Mouse (Mus musculus) ES-Bruce4 (cell line): ENCODE results near the gene Ntrk1. TPM values are rescaled to one million over a fixed set of nuclear protein-coding genes. Genes with fewer than 3 reads are reported as not detected.
A peak's percentile ranks its signal among the peaks of the same experiment; 100 is the strongest.

Experiments used
- H3K27ac ChIP-seq: 2 replicates; pipeline ENCODE4 v1.5.1; 2012; ENCODE audit warnings: low read length, inconsistent platforms; ENCODE audit not compliant: insufficient read depth
- H3K27me3 ChIP-seq: 2 replicates; pipeline ENCODE4 v1.6.1; 2012; ENCODE audit warnings: mild to moderate bottlenecking, low read length, inconsistent platforms; ENCODE audit not compliant: control insufficient read depth, poor library complexity, insufficient read depth, severe bottlenecking
- H3K36me3 ChIP-seq: 2 replicates; pipeline ENCODE4 v1.6.1; 2012; ENCODE audit warnings: inconsistent platforms, mild to moderate bottlenecking, low read length, moderate library complexity; ENCODE audit not compliant: control insufficient read depth, poor library complexity, insufficient read depth, severe bottlenecking
- H3K4me1 ChIP-seq: one replicate; pipeline ENCODE4 v1.8.1; 2011; ENCODE audit warnings: low read length; ENCODE audit not compliant: control insufficient read depth, insufficient read depth
- H3K4me3 ChIP-seq: 2 replicates; pipeline ENCODE4 v1.5.1; 2011; ENCODE audit warnings: low read depth, mild to moderate bottlenecking, low read length
- H3K9ac ChIP-seq: 2 replicates; pipeline ENCODE4 v1.6.1; 2012; ENCODE audit warnings: low read depth, mild to moderate bottlenecking, inconsistent platforms; ENCODE audit not compliant: poor library complexity, severe bottlenecking
- H3K9me3 ChIP-seq: replicated peaks from 2 replicates; pipeline ENCODE4 v1.6.1; 2012; ENCODE audit warnings: mild to moderate bottlenecking, low read length, inconsistent platforms; ENCODE audit not compliant: control insufficient read depth, poor library complexity, insufficient read depth, severe bottlenecking
- CTCF ChIP-seq: IDR thresholded peaks from one replicate; pipeline ENCODE4 v1.8.1; 2011; ENCODE audit warnings: low read depth, low read length
- EP300 ChIP-seq: IDR thresholded peaks from 2 replicates; pipeline ENCODE4 v1.6.1; 2011; ENCODE audit warnings: low read depth, low read length; ENCODE audit not compliant: insufficient read depth
- POLR2A ChIP-seq: IDR thresholded peaks from one replicate; pipeline ENCODE4 v1.8.1; 2011; ENCODE audit warnings: low read length; ENCODE audit not compliant: insufficient read depth
- polyA plus RNA-seq: library from polyadenylated mRNA; stranded (reverse); fragments of >200 nt; gene quantifications from 2 replicates; pipeline ENCODE4 v1.2.4, GENCODE M21; 2011; ENCODE audit warnings: low read depth; ENCODE audit not compliant: missing spikeins, insufficient read depth, insufficient read length

Ntrk1 gene
- polyA plus RNA-seq, 1 experiment, result 0.46 TPM

- H3K9me3 ChIP-seq, result no peaks in the 10 kb centered on the region
- no peak overlapping the region for H3K4me3 ChIP-seq
- H3K4me1 ChIP-seq, result no peaks in the 10 kb centered on the region
- no peaks in the 10 kb centered on the region for H3K36me3 ChIP-seq
- no peak overlapping the region for H3K9ac ChIP-seq
- H3K27ac ChIP-seq, result no peak overlapping the region
- TF ChIP-seq CTCF (no peak), EP300 (no peak), POLR2A (no peak)
- no peaks in the 10 kb centered on the region for H3K27me3 ChIP-seq
These were observed 16.3 kb upstream of the Ntrk1 start for GRCm38 (mm10) chr3:87811297-87811696.

- Histone ChIP-seq H3K9ac (no peak overlapping the region), H3K27me3 (no peaks in the 10 kb centered on the region), H3K9me3 (no peaks in the 10 kb centered on the region), H3K4me1 (no peaks in the 10 kb centered on the region), H3K36me3 (no peaks in the 10 kb centered on the region), H3K27ac (no peak overlapping the region), H3K4me3 (peak overlapping the region; percentile 51)
- TF ChIP-seq EP300 (no peak), POLR2A (no peak), CTCF (no peak)
These were observed 14.5 kb upstream of the Ntrk1 start for GRCm38 (mm10) chr3:87809322-87809962.

- no peaks in the 10 kb centered on the region for H3K9me3 ChIP-seq
- no peak overlapping the region for H3K9ac ChIP-seq
- H3K4me3 ChIP-seq, result peak overlapping the region; percentile 50
- no peaks in the 10 kb centered on the region for H3K4me1 ChIP-seq
- H3K27me3 ChIP-seq, result no peaks in the 10 kb centered on the region
- TF ChIP-seq CTCF (no peak), EP300 (no peak), POLR2A (no peak)
- H3K27ac ChIP-seq, result no peak overlapping the region
- no peaks in the 10 kb centered on the region for H3K36me3 ChIP-seq
These were observed 9.2 kb upstream of the Ntrk1 start for GRCm38 (mm10) chr3:87804038-87804677.

- H3K4me1 ChIP-seq, result no peaks in the 10 kb centered on the region
- H3K9ac ChIP-seq, result no peak overlapping the region
- H3K27me3 ChIP-seq, result peaks cover 4% of the 10 kb centered on the region
- TF ChIP-seq EP300 (no peak), CTCF (no peak), POLR2A (no peak)
- no peaks in the 10 kb centered on the region for H3K36me3 ChIP-seq
- H3K27ac ChIP-seq, result no peak overlapping the region
- H3K4me3 ChIP-seq, result no peak overlapping the region
- no peaks in the 10 kb centered on the region for H3K9me3 ChIP-seq
These were observed 6.7 kb upstream of the Ntrk1 start for GRCm38 (mm10) chr3:87801681-87802080.

- TF ChIP-seq POLR2A (no peak), EP300 (no peak), CTCF (no peak)
- Histone ChIP-seq H3K9me3 (no peaks in the 10 kb centered on the region), H3K9ac (0 out of 2 replicates have a peak within 1 kb of the TSS, but pooled peaks have one; percentile 17), H3K4me3 (no peak within 1 kb of the TSS), H3K4me1 (no peaks in the 10 kb centered on the region), H3K27me3 (peaks cover 14% of the 10 kb centered on the region), H3K36me3 (no peaks in the 10 kb centered on the region), H3K27ac (no peak within 1 kb of the TSS)
These were observed 1.9 kb upstream of the Ntrk1 start, which contains the start of gene Insrr for GRCm38 (mm10) chr3:87796736-87797334. Gene Insrr, plus strand, starts transcription at chr3:87796951.
